Mouse (Mus musculus): ENCODE results near the gene Olfr157.
"Not testable (repeated sequence)": the region's sequence is repeated elsewhere in the genome, so short reads cannot be mapped to it uniquely, and the experiment has no call there.

Gene Olfr157

DNA sequence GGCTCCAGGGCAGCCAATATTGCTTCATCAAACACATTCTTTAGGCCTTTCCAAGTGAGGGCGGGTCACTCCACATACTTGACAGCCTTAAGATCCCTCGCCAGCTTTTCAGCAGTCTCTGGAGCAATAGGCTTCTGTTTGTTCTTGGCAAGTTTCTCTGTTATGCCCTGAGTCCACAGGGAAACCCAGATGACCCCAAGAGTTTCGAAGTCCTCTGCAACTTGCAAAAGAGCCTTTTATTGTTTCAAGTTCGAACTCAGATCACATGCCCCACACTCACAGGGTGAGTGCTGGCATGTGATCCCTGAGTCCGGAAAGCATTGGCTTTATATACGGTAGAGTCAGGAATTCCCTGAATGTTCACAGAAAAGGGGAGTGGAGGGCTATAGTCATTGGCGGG, 41.1 kb downstream of the Olfr157 start:
- DNase-seq (ENCODE audit: low read depth, low spot score) = no peak

DNA sequence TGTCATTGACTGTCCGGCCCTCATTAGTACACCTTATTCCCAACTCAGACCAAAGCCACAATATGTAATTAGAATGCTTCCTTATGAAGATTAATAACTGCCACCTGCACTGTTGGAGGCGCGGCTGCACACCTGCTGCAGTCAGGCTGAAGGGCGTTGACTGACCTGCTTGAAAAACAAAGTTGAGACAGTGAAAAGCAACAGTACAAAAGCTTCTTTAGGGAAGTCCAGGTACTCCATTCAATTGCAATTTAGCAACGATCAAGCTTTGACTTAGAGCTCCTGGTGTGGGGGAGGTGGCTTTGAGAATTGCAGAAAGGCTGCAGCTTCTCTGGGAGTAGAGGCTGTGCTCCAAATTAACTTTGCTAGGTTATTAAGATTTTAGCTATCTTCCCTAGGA, 44.2 kb downstream of the Olfr157 start:
- DNase-seq (ENCODE audit: low read depth, low spot score) = not testable (repeated sequence)

DNA sequence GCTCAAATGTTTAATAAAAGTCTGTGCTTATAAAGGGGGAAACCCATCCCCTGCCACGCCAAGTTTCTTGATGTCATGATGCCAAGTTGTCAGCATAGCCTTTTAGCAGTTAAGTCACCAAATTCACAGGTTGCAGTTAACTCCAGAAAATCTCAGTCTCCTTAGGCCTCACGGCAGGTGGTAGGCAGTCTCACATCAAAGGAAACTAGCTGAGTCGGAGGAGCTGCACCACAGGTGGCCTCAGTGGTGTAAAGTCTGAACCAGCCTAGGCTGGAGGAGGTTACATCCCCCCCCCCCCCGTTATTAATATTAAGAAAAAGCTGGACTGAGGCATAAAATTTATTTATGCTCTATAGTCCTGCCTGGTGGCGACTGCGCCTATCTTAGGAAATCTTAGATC, 44.7 kb downstream of the Olfr157 start:
- no peak for DNase-seq (ENCODE audit: low read depth, low spot score)

Data from embryo, embryonic 11.5 days (tissue).